Mouse (Mus musculus): Measurements from ENCODE around the gene AW011738. TPM values are rescaled to one million over a fixed set of nuclear protein-coding genes. Genes with fewer than 3 reads are reported as not detected.

Gene AW011738
- 6.8 and 7.0 TPM in 2 replicates for polyA plus RNA-seq (2016; fragmentation: Nextera tagmentation; extraction: Ambion mirVana)

- H3K4me3 ChIP-seq = peak within 1 kb of the TSS; percentile 62
- no peak within 1 kb of the TSS for H3K27ac ChIP-seq
- peak within 1 kb of the TSS; percentile 96 for H3K4me2 ChIP-seq (replicated peaks)
- H3K4me1 ChIP-seq = peaks cover 25% of the 10 kb centered on the region
- H3K36me3 ChIP-seq = 0 out of 2 replicates have a peak, but pooled peaks cover 1% of the 10 kb centered on the region
- WGBS = under 1% methylated on average over 37 of the region's 39 CpGs
- peak; percentile 81 for ATAC-seq (ENCODE audit: low FRiP score, low read depth)
- H3K27me3 ChIP-seq (replicated peaks) = peaks cover 4% of the 10 kb centered on the region
- H3K9ac ChIP-seq = peak within 1 kb of the TSS; percentile 73
- H3K9me3 ChIP-seq = no peaks in the 10 kb centered on the region
Observed at GRCm38 (mm10) chr4:156203001-156203412, at the start of gene AW011738. Gene AW011738 (plus strand): TSS chr4:156203304.

GRCm38 (mm10) chr4:156154771-156155170 is 48.3 kb upstream of the AW011738 start:
- 96% methylated on average over 3 of the region's 3 CpGs for WGBS
- H3K9ac ChIP-seq = no peak overlapping the region
- no peak overlapping the region for H3K27ac ChIP-seq
- H3K9me3 ChIP-seq = peaks cover 13% of the 10 kb centered on the region
- H3K27me3 ChIP-seq (replicated peaks) = no peaks in the 10 kb centered on the region
- no peaks in the 10 kb centered on the region for H3K4me1 ChIP-seq
- no peak overlapping the region for H3K4me2 ChIP-seq (replicated peaks)
- H3K4me3 ChIP-seq = no peak overlapping the region
- no peaks in the 10 kb centered on the region for H3K36me3 ChIP-seq
- ATAC-seq (ENCODE audit: low FRiP score, low read depth) = no peak

GRCm38 (mm10) chr4:156166477-156166876 is 36.6 kb upstream of the AW011738 start:
- Histone ChIP-seq H3K4me1 (no peaks in the 10 kb centered on the region), H3K36me3 (peaks cover 98% of the 10 kb centered on the region)

DNA sequence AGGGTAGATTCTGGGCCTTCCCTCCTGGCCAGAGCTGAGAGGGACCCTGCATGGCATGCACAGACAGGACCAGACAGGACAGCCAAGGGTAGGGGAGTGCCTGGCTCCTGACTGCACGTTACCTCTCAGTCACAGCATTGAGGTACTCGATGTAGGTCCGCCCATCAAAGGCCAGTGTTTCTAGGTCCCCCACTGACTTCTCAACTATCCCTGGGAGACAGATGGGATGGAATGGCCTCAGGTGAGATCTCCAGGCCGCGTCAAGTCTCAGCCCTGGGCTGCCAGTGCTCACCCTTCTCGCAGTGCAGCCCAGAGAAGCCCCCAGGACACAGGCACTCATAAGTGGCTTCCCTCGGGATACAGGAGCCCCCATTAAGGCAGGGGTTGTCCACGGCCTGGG is 34.5 kb upstream of the AW011738 start:
- no peak overlapping the region for H3K9ac ChIP-seq
- 94% methylated on average over 8 of the region's 8 CpGs for WGBS
- no peak overlapping the region for H3K4me3 ChIP-seq
- H3K4me1 ChIP-seq = no peaks in the 10 kb centered on the region
- H3K4me2 ChIP-seq (replicated peaks) = no peak overlapping the region
- no peak for ATAC-seq (ENCODE audit: low FRiP score, low read depth)
- H3K27me3 ChIP-seq (replicated peaks) = no peaks in the 10 kb centered on the region
- H3K9me3 ChIP-seq = no peaks in the 10 kb centered on the region
- peaks cover 100% of the 10 kb centered on the region for H3K36me3 ChIP-seq
- no peak overlapping the region for H3K27ac ChIP-seq

More at GRCm38 (mm10) chr4:156166477-156166876, 36.6 kb upstream of the AW011738 start:
- H3K27me3 ChIP-seq (replicated peaks) = no peaks in the 10 kb centered on the region
- ATAC-seq (ENCODE audit: low FRiP score, low read depth) = no peak
- no peak overlapping the region for H3K9ac ChIP-seq
- 96% methylated on average over 9 of the region's 9 CpGs for WGBS
- no peak overlapping the region for H3K4me2 ChIP-seq (replicated peaks)
- H3K9me3 ChIP-seq = peaks cover 13% of the 10 kb centered on the region
- H3K4me3 ChIP-seq = no peak overlapping the region
- H3K27ac ChIP-seq = no peak overlapping the region

- Histone ChIP-seq H3K27me3 (replicated peaks) (no peaks in the 10 kb centered on the region), H3K9me3 (no peaks in the 10 kb centered on the region), H3K9ac (no peak overlapping the region), H3K4me2 (replicated peaks) (no peak overlapping the region), H3K4me3 (no peak overlapping the region), H3K36me3 (peaks cover 100% of the 10 kb centered on the region), H3K4me1 (no peaks in the 10 kb centered on the region), H3K27ac (no peak overlapping the region)
- ATAC-seq (ENCODE audit: low FRiP score, low read depth) = no peak
- WGBS = 97% methylated on average over 10 of the region's 10 CpGs
Observed at GRCm38 (mm10) chr4:156169129-156169528, 34.0 kb upstream of the AW011738 start.

DNA sequence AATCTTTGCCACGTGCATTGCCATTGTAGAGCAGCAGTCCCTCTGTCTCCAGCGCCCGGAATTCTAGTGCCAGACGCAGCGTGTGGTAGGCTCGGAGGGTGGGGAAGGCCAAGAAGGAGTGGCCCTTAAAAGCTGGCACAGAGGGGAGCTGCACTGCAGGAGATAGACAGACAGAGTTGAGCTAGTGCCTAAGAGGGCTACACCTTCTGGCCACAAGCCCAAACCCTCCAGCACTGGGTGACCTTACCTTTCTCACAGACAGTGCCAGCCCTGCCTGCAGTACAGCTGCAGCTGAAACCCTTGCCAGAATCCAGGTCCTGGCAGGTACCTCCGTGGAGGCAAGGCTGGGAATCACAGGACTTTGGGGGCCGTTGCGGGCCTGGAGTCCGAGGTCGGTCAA is 31.3 kb upstream of the AW011738 start:
- no peaks in the 10 kb centered on the region for H3K9me3 ChIP-seq
- H3K4me3 ChIP-seq = no peak overlapping the region
- H3K9ac ChIP-seq = no peak overlapping the region
- no peaks in the 10 kb centered on the region for H3K4me1 ChIP-seq
- no peak for ATAC-seq (ENCODE audit: low FRiP score, low read depth)
- H3K36me3 ChIP-seq = peaks cover 100% of the 10 kb centered on the region
- H3K4me2 ChIP-seq (replicated peaks) = no peak overlapping the region
- WGBS = 96% methylated on average over 11 of the region's 11 CpGs
- no peaks in the 10 kb centered on the region for H3K27me3 ChIP-seq (replicated peaks)
- no peak overlapping the region for H3K27ac ChIP-seq

DNA sequence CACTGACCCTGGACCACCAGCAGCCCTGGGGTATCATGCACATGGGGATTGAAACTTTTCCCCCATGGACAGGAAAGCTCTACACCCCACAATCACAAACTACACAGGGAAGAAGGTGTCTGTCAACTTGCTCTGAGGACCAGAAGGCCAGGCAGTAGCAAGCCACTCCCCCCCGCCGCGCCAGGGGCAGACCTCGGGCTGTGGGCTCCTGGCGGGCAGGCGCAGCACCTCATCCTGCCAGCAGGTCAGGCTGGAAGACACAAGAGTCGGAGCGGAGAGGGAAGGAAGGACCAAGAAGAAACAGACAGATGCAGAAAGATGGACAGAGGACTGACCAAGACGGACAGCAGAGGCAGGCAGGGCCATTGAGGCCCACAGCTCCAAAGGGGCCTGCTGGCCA is 25.5 kb upstream of the AW011738 start:
- H3K4me2 ChIP-seq (replicated peaks) = no peak overlapping the region
- H3K9me3 ChIP-seq = no peaks in the 10 kb centered on the region
- no peaks in the 10 kb centered on the region for H3K27me3 ChIP-seq (replicated peaks)
- no peak overlapping the region for H3K9ac ChIP-seq
- peaks cover 15% of the 10 kb centered on the region for H3K4me1 ChIP-seq
- H3K27ac ChIP-seq = no peak overlapping the region
- 96% methylated on average over 9 of the region's 9 CpGs for WGBS
- peaks cover 98% of the 10 kb centered on the region for H3K36me3 ChIP-seq
- ATAC-seq (ENCODE audit: low FRiP score, low read depth) = no peak
- no peak overlapping the region for H3K4me3 ChIP-seq

DNA sequence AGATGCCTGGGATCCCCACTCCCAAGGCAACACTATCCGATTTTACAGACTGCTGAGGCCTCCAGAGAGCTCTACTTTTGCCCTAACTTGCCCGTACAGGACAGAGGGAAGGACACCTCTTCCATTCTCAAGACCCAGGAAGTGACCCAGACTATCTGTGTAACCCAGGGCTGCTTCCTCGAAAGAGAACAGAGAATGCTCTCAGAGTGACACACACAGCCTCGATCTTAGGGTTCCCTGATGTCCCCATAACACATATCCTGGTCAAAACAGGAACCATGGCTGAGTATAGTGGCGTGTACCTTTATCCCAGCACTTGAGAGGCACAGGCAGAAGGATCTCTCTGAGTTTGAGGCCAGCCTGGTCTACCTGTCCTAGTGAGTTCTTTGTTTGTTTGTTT is 19.4 kb upstream of the AW011738 start:
- Histone ChIP-seq H3K4me1 (peaks cover 74% of the 10 kb centered on the region), H3K27ac (no peak overlapping the region), H3K9me3 (no peaks in the 10 kb centered on the region), H3K36me3 (peaks cover 59% of the 10 kb centered on the region), H3K9ac (no peak overlapping the region), H3K27me3 (replicated peaks) (no peaks in the 10 kb centered on the region), H3K4me3 (peak overlapping the region; percentile 9), H3K4me2 (replicated peaks) (peak overlapping the region; percentile 70)
- 88% methylated on average over 5 of the region's 5 CpGs for WGBS
- ATAC-seq (ENCODE audit: low FRiP score, low read depth) = no peak

GRCm38 (mm10) chr4:156184291-156184954 is 18.7 kb upstream of the AW011738 start:
- Histone ChIP-seq H3K9me3 (no peaks in the 10 kb centered on the region), H3K9ac (peak overlapping the region; percentile 65), H3K27me3 (replicated peaks) (no peaks in the 10 kb centered on the region), H3K27ac (no peak overlapping the region), H3K4me2 (replicated peaks) (peak overlapping the region; percentile 70), H3K4me3 (peak overlapping the region; percentile 39), H3K4me1 (peaks cover 81% of the 10 kb centered on the region), H3K36me3 (peaks cover 52% of the 10 kb centered on the region)
- ATAC-seq (ENCODE audit: low FRiP score, low read depth) = no peak
- WGBS = 89% methylated on average over 7 of the region's 7 CpGs

DNA sequence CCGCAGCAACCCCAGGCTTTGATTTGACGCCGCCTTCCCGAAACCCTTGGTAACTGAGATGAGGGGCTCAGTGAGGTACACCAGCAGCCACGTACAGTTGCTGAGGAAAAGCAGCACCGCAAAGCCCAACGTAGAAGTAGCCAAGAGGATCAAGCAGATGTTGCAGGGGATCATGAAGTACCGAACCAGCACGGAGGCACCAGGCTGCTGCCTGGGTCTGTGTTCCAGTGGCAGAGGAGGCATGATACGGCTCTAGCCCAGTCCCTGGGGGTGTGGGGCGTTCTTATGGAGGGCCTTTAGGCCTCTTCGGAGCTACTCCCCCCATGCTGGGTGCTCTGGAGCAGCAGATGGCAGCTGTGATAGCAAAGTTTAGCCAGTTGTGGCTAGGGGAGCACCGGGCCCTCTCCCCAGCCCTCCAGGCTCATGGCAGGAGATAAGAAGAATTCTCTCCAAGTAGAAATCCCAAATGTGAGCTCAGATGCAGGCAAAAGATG is 17.6 kb upstream of the AW011738 start:
- peaks cover 46% of the 10 kb centered on the region for H3K36me3 ChIP-seq
- 76% methylated on average over 13 of the region's 13 CpGs for WGBS
- H3K27ac ChIP-seq = peak overlapping the region; percentile 92
- H3K27me3 ChIP-seq (replicated peaks) = no peaks in the 10 kb centered on the region
- no peak for ATAC-seq (ENCODE audit: low FRiP score, low read depth)
- H3K4me3 ChIP-seq = peak overlapping the region; percentile 39
- H3K9me3 ChIP-seq = no peaks in the 10 kb centered on the region
- peak overlapping the region; percentile 65 for H3K9ac ChIP-seq
- peaks cover 91% of the 10 kb centered on the region for H3K4me1 ChIP-seq
- peak overlapping the region; percentile 70 for H3K4me2 ChIP-seq (replicated peaks)

DNA sequence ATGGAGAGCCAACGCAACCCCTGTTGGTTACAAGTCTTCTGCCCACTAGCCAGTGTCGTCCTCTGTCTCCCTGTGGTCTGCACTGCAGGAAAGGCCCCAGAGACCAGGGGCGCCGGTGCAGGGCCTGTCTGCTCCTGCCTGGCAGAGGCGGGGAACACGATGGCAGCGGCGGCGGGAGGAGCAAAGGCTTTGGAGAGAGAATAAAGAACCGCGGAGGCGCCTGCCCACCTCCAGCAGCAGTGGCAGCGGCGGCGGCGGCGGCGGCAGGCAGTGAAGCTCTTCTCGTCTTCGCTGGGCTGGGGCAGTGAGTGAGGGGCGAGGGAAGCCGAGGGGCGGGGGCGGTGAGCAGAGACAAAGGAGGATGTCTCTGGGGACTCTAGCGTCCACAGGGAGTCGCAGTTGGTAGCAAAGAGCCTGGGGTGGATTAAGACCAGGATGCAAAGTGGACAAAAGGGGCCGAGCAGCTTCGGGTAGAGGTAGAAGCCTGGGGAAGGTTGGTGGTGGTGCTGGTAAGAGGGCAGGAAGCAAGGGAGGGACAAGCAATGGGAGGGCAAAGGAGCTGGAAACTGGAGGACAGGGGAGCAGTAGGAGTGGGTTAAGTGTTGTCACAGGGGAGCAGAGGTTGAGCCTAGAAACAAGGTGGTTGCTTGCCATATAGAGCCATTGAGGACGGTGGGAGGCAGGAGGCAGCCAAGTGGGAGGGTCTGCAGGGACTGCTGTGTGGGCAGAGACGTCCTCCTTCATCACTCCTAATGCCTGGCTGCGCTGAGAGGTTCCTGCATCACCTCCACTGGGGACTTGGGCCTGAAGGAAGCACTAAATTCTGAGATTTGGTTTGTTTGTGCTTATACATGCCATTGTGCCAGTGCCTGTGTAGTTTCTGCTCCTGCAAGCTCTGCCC is 16.9 kb upstream of the AW011738 start:
- Histone ChIP-seq H3K36me3 (peaks cover 47% of the 10 kb centered on the region), H3K27ac (peak overlapping the region; percentile 92), H3K4me2 (replicated peaks) (peak overlapping the region; percentile 70), H3K4me1 (peaks cover 98% of the 10 kb centered on the region), H3K9me3 (no peaks in the 10 kb centered on the region), H3K4me3 (peak overlapping the region; percentile 39), H3K27me3 (replicated peaks) (no peaks in the 10 kb centered on the region), H3K9ac (peak overlapping the region; percentile 65)
- peak; percentile 39 for ATAC-seq (ENCODE audit: low FRiP score, low read depth)
- WGBS = 6% methylated on average over 31 of the region's 31 CpGs

- peaks cover 98% of the 10 kb centered on the region for H3K4me1 ChIP-seq
- H3K36me3 ChIP-seq = peaks cover 50% of the 10 kb centered on the region
- peak overlapping the region; percentile 75 for H3K27ac ChIP-seq
- H3K9me3 ChIP-seq = no peaks in the 10 kb centered on the region
- peak overlapping the region; percentile 2; the same call in 1 of the 2 replicates for H3K9ac ChIP-seq
- peak overlapping the region; percentile 47 for H3K4me2 ChIP-seq (replicated peaks)
- WGBS = 38% methylated on average over 5 of the region's 5 CpGs
- no peak overlapping the region for H3K4me3 ChIP-seq
- no peaks in the 10 kb centered on the region for H3K27me3 ChIP-seq (replicated peaks)
- 0 out of 2 replicates have a peak, but pooled peaks have one; percentile 2 for ATAC-seq (ENCODE audit: low FRiP score, low read depth)
Observed at GRCm38 (mm10) chr4:156188162-156188810, 14.8 kb upstream of the AW011738 start.
